Mouse (Mus musculus): Measurements from ENCODE around the gene Vmn1r137.
"Not testable (repeated sequence)": the region's sequence is repeated elsewhere in the genome, so short reads cannot be mapped to it uniquely, and the experiment has no call there.

The Vmn1r137 gene

GRCm38 (mm10) chr7:21994287-21994686, at the start of gene Vmn1r137:
TSS of gene Vmn1r137 (plus strand) at chr7:21994587.
- CTCF ChIA-PET, POLR2A ChIA-PET: not testable (repeated sequence)

GRCm38 (mm10) chr7:22028797-22029196, 34.4 kb downstream of the Vmn1r137 start, which contains the start of gene Vmn1r138:
TSS of gene Vmn1r138 (minus strand) at chr7:22028897.
- POLR2A ChIA-PET, CTCF ChIA-PET: not testable (repeated sequence)

All from embryonic stem cell, embryonic (primary cell).